Mouse (Mus musculus) liver, adult (tissue): ENCODE data around the gene Peli2.

Experiments used
- GATA4 ChIP-seq: IDR thresholded peaks from 2 replicates; pipeline ENCODE4 v1.6.1; 2014; ENCODE audit warnings: mild to moderate bottlenecking, low read length; ENCODE audit not compliant: insufficient replicate concordance

Peli2 gene

GRCm38 (mm10) chr14:48253183-48253582, 132.6 kb downstream of the Peli2 start:
- TF ChIP-seq GATA4: no peak

GRCm38 (mm10) chr14:48254696-48255095, 134.1 kb downstream of the Peli2 start:
- no peak for TF ChIP-seq GATA4

GRCm38 (mm10) chr14:48255290-48255689, 134.7 kb downstream of the Peli2 start:
- TF ChIP-seq GATA4: no peak

- TF ChIP-seq GATA4: no peak
Measured at GRCm38 (mm10) chr14:48257759-48258158, 137.1 kb downstream of the Peli2 start.

- no peak for TF ChIP-seq GATA4
Measured at GRCm38 (mm10) chr14:48258696-48259366, 138.2 kb downstream of the Peli2 start.

- no peak for TF ChIP-seq GATA4
Measured at GRCm38 (mm10) chr14:48263146-48263545, 142.5 kb downstream of the Peli2 start.

GRCm38 (mm10) chr14:48266710-48267109, 146.1 kb downstream of the Peli2 start:
- TF ChIP-seq GATA4: no peak

GRCm38 (mm10) chr14:48278291-48278690, 157.7 kb downstream of the Peli2 start:
- TF ChIP-seq GATA4: no peak

- TF ChIP-seq GATA4: no peak
Measured at GRCm38 (mm10) chr14:48286949-48287348, 166.3 kb downstream of the Peli2 start.

- no peak for TF ChIP-seq GATA4
Measured at GRCm38 (mm10) chr14:48287581-48287980, 167.0 kb downstream of the Peli2 start.

GRCm38 (mm10) chr14:48288600-48288999, 168.0 kb downstream of the Peli2 start:
- no peak for TF ChIP-seq GATA4

- TF ChIP-seq GATA4: no peak
Measured at GRCm38 (mm10) chr14:48289602-48290599, 169.3 kb downstream of the Peli2 start.

GRCm38 (mm10) chr14:48293498-48293897, 172.9 kb downstream of the Peli2 start:
- no peak for TF ChIP-seq GATA4

- no peak for TF ChIP-seq GATA4
Measured at GRCm38 (mm10) chr14:48295410-48295809, 174.8 kb downstream of the Peli2 start.

- no peak for TF ChIP-seq GATA4
Measured at GRCm38 (mm10) chr14:48295815-48296271, 175.2 kb downstream of the Peli2 start.

GRCm38 (mm10) chr14:48296820-48297219, 176.2 kb downstream of the Peli2 start:
- no peak for TF ChIP-seq GATA4
